Mouse (Mus musculus) c-Kit-positive CD71-positive TER-119-positive erythroid progenitor cells, embryonic 14.5 days (primary cell): ENCODE measurements around the gene Lrch3.
A peak's percentile ranks its signal among the peaks of the same experiment; 100 is the strongest.
"Not testable (repeated sequence)": the region's sequence is repeated elsewhere in the genome, so short reads cannot be mapped to it uniquely, and the experiment has no call there.

ENCODE experiments used
- DNase-seq: peaks from one replicate; pipeline ENCODE4 v3.0.0-alpha.2; 2013; ENCODE audit warnings: low spot score

The Lrch3 gene

DNA sequence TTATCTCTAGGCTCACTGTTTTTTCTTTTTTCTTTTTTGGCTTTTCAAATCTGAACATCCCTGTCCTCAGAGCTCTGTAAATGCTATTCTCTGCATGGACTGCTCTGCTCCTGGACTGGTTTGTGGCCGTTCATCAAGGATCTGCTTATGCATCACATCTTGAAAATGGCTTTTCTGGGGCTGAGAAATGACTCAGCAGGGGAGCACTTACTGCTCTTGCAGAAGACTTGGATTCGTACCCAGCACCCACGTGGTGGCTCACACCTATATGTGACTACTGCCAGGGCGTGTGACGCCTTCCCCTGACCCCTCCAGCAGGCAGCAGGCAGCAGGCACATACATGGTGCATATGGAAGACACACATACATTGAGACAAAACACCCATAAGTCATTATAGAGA, 78.3 kb downstream of the Lrch3 start:
- no peak for DNase-seq

- DNase-seq = no peak
Measured at GRCm38 (mm10) chr16:33005216-33005615, 91.3 kb downstream of the Lrch3 start.

GRCm38 (mm10) chr16:33006888-33007287, 93.0 kb downstream of the Lrch3 start:
- DNase-seq = no peak

- DNase-seq = no peak
Measured at GRCm38 (mm10) chr16:33007436-33007835, 93.5 kb downstream of the Lrch3 start.

DNA sequence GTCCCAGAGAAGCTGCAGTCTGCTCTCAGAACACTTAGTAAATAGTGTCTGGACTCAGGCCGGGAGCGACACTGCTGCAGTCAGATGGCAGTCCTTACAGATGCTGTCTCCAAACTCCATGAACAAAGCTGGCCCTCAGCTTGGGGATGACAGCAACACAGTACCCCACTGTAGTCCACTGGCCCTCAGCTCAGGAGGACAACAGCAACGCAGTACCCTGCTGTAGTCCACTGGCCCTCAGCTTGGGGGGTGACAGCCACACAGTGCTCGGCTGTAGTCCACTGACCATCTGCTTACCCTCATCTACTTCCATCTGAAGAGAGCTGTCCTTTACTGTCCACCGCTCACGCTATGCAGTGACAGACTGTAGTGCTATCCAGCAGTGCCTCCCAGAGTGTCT, 96.3 kb downstream of the Lrch3 start:
- no peak for DNase-seq

DNA sequence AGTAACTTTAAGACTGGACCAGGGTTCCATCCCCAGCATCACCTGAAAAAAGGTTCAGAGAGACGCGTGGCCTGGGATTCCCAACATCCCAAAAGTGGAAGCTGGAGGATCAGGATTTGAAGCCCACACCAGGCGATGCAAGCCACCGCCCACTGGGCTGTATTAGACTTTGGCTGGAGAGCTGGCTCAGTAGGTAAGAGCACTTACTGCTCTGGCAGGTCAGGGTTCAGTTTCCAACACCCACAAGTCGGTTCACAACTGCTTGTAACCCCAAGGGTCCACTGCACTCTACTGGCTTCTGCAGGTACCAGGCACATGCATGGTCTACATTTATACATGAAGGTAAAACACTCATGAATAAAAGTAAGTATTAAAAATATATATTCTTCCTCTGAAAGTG, 99.9 kb downstream of the Lrch3 start:
- DNase-seq = no peak

DNA sequence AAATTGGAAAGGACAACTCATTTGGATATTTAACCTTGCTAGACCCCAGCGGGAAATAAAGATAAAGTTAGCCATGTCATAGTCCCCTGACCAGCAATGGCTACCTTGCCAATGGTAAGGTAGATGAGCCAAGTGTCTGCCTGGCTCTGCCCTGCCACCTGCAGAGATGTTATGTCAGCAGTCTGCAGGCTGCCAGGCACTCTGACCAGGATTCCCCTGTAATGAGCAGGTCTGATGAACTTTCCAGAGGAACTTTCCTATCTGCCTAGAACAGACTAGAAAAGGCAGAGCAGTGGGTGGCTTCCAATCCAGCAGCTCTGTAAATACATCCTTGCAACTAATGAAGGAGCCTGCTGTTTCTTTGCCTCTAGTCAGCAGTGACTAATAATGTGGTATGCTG, 101.0 kb downstream of the Lrch3 start:
- DNase-seq = no peak

- no peak for DNase-seq
Measured at GRCm38 (mm10) chr16:33015396-33015907, 101.6 kb downstream of the Lrch3 start.

DNA sequence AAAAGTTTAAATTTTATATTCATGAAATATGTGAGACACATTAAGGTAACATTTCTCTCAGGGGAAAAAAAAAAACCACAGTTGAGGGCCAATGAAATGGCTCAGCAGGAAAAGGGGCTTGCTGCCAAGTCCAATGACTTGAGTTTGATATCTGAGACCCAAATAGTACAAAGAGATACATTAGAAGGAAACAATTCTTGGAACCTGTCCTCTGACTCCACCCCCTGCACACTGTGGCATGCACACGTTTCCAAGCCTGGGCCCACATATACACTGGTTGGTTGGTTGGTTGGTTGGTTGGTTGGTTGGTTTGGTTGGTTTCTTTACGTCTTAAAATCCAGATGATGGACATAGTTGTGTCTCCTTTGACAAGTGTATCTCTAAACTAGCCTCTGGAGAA, 102.1 kb downstream of the Lrch3 start:
- no peak for DNase-seq

DNA sequence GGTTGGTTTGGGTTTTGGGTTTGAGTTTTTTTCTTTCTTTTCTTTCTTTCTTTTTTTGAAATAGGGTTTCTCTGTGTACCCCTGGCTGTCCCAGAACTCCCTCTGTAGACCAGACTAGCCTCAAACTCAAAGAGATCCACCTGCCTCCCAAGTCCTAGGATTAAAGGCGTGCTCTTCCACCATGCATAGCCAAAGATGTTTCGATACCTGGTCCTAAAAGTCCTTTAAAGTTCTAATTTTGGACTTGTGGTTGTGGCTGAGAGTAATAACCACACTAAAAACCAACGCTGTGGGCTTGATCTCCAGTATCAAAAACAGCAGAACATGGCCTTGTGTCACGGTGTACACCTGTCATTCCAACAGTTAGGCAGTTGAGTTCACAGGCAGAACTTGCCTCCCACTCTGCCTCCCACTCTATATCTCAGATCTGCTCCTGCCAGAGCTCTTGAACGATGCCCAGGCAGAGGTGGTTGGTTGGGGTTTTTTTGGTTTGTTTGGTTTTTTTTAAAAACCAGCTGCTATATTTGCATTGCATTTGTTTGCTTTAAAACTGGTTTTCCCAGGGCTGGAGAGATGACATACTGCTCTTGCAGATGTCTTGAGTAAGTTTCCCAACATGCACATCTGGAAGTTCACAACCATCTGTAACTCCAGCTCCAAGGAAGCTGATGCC, 103.9 kb downstream of the Lrch3 start:
- no peak for DNase-seq

- no peak for DNase-seq
Measured at GRCm38 (mm10) chr16:33019117-33019770, 105.3 kb downstream of the Lrch3 start.

- DNase-seq = no peak
Measured at GRCm38 (mm10) chr16:33021381-33021780, 107.5 kb downstream of the Lrch3 start.

GRCm38 (mm10) chr16:33023750-33024149, 109.8 kb downstream of the Lrch3 start:
- peak; percentile 78 for DNase-seq

GRCm38 (mm10) chr16:33024456-33025104, 110.7 kb downstream of the Lrch3 start:
- DNase-seq = no peak

- no peak for DNase-seq
Measured at GRCm38 (mm10) chr16:33026357-33026756, 112.5 kb downstream of the Lrch3 start.

- DNase-seq = no peak
Measured at GRCm38 (mm10) chr16:33036006-33036405, 122.1 kb downstream of the Lrch3 start.

DNA sequence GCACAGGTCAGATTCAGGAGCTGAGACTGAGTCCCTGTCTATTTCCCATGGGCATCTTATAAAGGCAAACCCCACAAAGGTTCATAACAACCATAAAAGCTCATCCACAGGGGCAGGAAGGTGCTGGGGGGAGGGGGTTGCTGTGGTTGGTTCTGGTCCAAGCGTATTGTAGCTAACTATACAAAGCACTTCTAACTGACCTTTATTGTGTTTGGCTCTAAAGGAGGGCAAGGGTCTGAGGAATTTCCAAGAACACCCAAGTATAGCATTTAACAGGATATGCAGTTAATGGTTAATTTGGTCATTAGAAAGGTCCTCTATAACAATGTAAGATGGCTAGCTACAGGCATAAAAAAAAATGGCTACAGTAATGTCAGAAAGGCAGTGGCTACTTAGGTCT, 128.8 kb downstream of the Lrch3 start:
- DNase-seq = no peak

- DNase-seq = no peak
Measured at GRCm38 (mm10) chr16:33043268-33043667, 129.4 kb downstream of the Lrch3 start.

- no peak for DNase-seq
Measured at GRCm38 (mm10) chr16:33048004-33048403, 134.1 kb downstream of the Lrch3 start.

DNA sequence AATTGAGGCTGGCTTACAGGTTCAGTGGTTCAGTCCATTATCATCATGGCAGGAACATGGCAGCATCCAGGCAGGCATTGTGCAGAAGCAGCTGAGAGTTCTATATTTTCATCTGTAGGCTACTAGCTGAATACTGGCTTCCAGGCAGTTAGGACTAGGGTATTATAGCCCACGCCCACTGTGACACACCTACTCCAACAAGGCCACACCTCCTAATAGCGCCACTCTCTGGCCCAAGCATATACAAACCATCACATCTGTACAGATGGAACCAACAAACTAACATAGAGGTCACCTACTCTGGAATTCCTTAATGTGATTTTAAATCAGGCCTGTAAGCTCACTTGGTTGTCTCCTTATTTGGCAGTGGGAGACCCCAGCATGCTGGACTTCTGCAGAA, 134.8 kb downstream of the Lrch3 start:
- DNase-seq = no peak

- no peak for DNase-seq
Measured at GRCm38 (mm10) chr16:33049809-33050208, 135.9 kb downstream of the Lrch3 start.

- no peak for DNase-seq
Measured at GRCm38 (mm10) chr16:33053141-33053540, 139.2 kb downstream of the Lrch3 start.

- not testable (repeated sequence) for DNase-seq
Measured at GRCm38 (mm10) chr16:33054927-33055326, 141.0 kb downstream of the Lrch3 start.
